Mouse (Mus musculus) neutrophil, adult 5-6 weeks (primary cell): ENCODE measurements around the gene Fbxl3. TPM values are rescaled to one million over a fixed set of nuclear protein-coding genes. Genes with fewer than 3 reads are reported as not detected.

Source experiments
- ATAC-seq: fragments of 151-379, 151-347 bp; 2 replicates; pipeline ENCODE4 v1.8.0; 2017; ENCODE audit warnings: mild to moderate bottlenecking, moderate TSS enrichment; ENCODE audit not compliant: insufficient number of reproducible peaks, poor library complexity, low FRiP score, severe bottlenecking; ENCODE audit errors: extremely low read depth
- total RNA-seq: library from RNA; stranded (forward); fragments of 200-1000 nt; gene quantifications from 2 replicates; pipeline ENCODE4 v1.2.3, GENCODE M21; 2017

The Fbxl3 gene
- total RNA-seq, 1 experiment from 2014 or later, result 231 TPM

- no peak for ATAC-seq
These were observed 44.6 kb downstream of the Fbxl3 start for GRCm38 (mm10) chr14:103054731-103055130.

- ATAC-seq, result peak; percentile 85
These were observed 48.1 kb downstream of the Fbxl3 start for GRCm38 (mm10) chr14:103051159-103051769.

- ATAC-seq, result peak; percentile 78
These were observed 50.9 kb downstream of the Fbxl3 start for GRCm38 (mm10) chr14:103048292-103049086.

DNA sequence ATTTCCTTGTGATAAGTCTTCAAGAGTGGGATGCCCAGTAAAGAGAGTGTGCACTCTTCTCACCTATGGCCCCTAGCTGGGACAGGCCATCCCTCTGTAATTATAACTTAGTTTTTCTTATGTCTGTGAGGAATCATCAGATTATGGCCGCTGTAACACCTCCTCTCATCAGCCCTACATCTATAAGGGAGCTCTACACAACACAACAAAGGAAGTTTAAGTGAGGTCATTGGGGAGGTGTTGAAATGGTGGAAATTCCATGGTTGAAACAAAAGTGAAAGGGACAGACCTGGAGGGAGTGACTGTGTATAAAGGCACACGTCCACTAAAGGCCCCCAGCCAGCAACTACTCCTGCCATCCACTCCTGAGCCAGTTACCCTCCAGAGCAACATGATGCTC, 52.7 kb downstream of the Fbxl3 start, which contains the start of gene Acod1:
Gene Acod1 (plus strand): TSS at position 301 of the 400 bp plus-strand sequence.
- peak; percentile 40; the same call in 1 of the 2 replicates for ATAC-seq

DNA sequence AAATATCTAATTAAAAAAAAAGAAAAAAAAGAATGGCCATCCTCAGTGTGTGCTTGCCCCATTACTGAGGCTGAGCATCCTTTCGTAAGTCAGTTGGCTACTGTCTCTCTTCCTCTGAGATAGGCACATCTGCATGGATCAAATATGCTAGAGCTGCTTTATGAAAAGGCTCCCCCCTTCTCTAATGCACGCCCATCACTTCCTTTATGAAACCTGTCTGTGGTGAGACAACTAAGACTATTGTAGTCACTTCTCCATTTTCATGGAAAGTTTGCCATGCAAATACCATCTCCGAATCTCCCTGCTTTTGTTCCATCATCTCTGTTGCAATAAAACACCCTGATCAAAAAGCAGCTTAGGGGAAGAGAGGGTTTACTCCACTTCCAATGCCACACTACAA, 62.4 kb downstream of the Fbxl3 start:
- ATAC-seq, result peak; percentile 78

- ATAC-seq, result peak; percentile 18; the same call in 1 of the 2 replicates
These were observed 65.3 kb downstream of the Fbxl3 start for GRCm38 (mm10) chr14:103034076-103034475.

GRCm38 (mm10) chr14:103033271-103033823, 66.0 kb downstream of the Fbxl3 start:
- ATAC-seq, result peak; percentile 81

Other genes with a start within 250 kb of the Fbxl3 start
- gene Kctd12, start 116.9 kb downstream of the Fbxl3 start, total RNA-seq, result 373 and 393 TPM in 2 replicates
- gene Acod1, start 52.6 kb downstream of the Fbxl3 start, total RNA-seq, result 37.2 and 40.6 TPM in 2 replicates
- 70.2 and 73.2 TPM in 2 replicates for gene Cln5, start 29.4 kb downstream of the Fbxl3 start, total RNA-seq
- gene Mycbp2, start 247.2 kb upstream of the Fbxl3 start, total RNA-seq, result 161 and 166 TPM in 2 replicates